Mouse (Mus musculus): ENCODE results near the gene Cntn3. TPM values are rescaled to one million over a fixed set of nuclear protein-coding genes. Genes with fewer than 3 reads are reported as not detected.

The Cntn3 gene
- polyA plus RNA-seq, 1 experiment from 2014 or later = 1.5 TPM

DNA sequence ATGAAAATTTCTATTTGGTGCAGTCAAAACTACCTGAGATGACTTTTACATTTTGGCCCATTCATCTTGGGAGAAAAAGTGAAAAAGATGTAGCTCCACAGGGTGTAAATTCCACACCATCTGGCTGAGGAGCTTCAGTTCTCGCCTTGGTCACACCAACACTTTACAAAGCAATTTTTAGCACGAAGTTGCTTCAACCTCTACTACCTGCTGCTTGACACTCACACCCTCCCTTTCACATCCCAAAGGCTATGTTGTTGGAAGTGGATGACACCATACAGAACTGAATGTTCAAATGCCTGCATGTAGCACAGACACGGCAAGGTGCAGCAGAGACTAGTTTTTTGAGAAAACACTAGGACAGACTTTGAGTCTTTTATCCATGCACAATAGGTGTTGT, 240.8 kb downstream of the Cntn3 start:
- WGBS = 72% methylated on average over 3 of the region's 3 CpGs
- no peak overlapping the region for H3K4me3 ChIP-seq (ENCODE audit: low read length)
- H3K27me3 ChIP-seq (ENCODE audit: insufficient read depth, low read length) = no peaks in the 10 kb centered on the region
- H3K36me3 ChIP-seq (ENCODE audit: insufficient read depth, low read length) = no peaks in the 10 kb centered on the region
- no peaks in the 10 kb centered on the region for H3K9me3 ChIP-seq (ENCODE audit: low read length)
- no peak overlapping the region for H3K4me2 ChIP-seq (replicated peaks; ENCODE audit: low read depth, low read length)
- no peak overlapping the region for H3K9ac ChIP-seq (replicated peaks; ENCODE audit: low read length)
- H3K27ac ChIP-seq (ENCODE audit: low read length) = no peak overlapping the region
- H3K4me1 ChIP-seq (ENCODE audit: insufficient read depth, low read length) = no peaks in the 10 kb centered on the region
- ATAC-seq (ENCODE audit: low FRiP score, low TSS enrichment) = no peak

DNA sequence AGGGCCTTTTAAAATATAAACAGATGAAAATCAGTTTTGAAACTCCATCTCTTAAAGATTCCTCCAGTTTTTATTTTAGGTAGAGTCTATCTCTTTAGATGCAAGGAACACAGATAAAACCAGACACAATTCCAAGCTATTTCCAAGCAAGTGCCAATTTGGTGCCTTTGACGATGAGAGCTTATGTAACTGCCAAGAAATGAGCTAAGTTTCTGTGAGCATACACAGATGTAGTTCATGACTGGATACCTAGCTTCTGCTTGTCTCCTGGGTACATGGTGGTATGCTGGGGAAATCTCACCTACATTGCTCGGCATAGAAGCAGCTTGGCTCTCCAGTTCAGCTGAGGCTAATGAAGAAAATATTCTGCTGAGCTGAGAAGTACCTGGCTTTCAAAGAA, 246.2 kb downstream of the Cntn3 start:
- no peak overlapping the region for H3K9ac ChIP-seq (replicated peaks; ENCODE audit: low read length)
- no peak overlapping the region for H3K4me2 ChIP-seq (replicated peaks; ENCODE audit: low read depth, low read length)
- H3K9me3 ChIP-seq (ENCODE audit: low read length) = no peaks in the 10 kb centered on the region
- H3K36me3 ChIP-seq (ENCODE audit: insufficient read depth, low read length) = no peaks in the 10 kb centered on the region
- no peak overlapping the region for H3K4me3 ChIP-seq (ENCODE audit: low read length)
- WGBS = 75% methylated on average over 2 of the region's 2 CpGs
- no peak for ATAC-seq (ENCODE audit: low FRiP score, low TSS enrichment)
- H3K27ac ChIP-seq (ENCODE audit: low read length) = no peak overlapping the region
- no peaks in the 10 kb centered on the region for H3K4me1 ChIP-seq (ENCODE audit: insufficient read depth, low read length)
- no peaks in the 10 kb centered on the region for H3K27me3 ChIP-seq (ENCODE audit: insufficient read depth, low read length)

DNA sequence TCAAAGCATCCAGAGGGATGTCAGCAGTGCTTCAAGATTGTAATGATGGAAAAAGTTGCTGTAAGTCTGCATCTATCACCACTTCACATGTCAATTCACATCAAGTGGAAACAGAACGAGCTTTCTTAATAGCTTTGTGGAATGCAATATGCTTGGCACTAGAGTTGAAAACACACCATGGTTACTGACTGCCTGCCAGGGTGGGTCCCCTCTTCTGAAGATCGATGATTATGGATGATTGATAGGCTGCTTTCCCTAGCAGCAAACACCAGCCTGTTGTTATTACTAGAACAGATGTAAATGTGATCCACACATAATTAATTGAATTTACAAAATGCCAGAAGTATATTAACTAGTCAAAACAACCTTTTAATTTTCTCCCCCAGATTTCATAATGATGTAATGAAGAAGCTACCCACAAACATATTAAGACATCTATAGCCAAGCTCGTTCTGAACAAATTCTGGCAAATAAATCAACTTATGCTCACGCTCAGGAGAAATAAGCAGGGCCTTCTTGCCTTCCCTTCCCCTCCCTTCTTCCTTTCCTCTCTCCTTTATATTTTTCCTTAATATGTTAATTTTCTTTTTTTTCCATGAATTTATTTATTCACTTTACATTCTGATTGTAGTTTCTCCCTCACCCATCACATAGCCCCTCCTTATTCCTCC, 250.2 kb downstream of the Cntn3 start:
- no peaks in the 10 kb centered on the region for H3K4me1 ChIP-seq (ENCODE audit: insufficient read depth, low read length)
- H3K27ac ChIP-seq (ENCODE audit: low read length) = no peak overlapping the region
- H3K4me3 ChIP-seq (ENCODE audit: low read length) = no peak overlapping the region
- H3K9me3 ChIP-seq (ENCODE audit: low read length) = no peaks in the 10 kb centered on the region
- 74% methylated on average over 4 of the region's 4 CpGs for WGBS
- no peak for ATAC-seq (ENCODE audit: low FRiP score, low TSS enrichment)
- no peaks in the 10 kb centered on the region for H3K36me3 ChIP-seq (ENCODE audit: insufficient read depth, low read length)
- H3K9ac ChIP-seq (replicated peaks; ENCODE audit: low read length) = no peak overlapping the region
- no peak overlapping the region for H3K4me2 ChIP-seq (replicated peaks; ENCODE audit: low read depth, low read length)
- H3K27me3 ChIP-seq (ENCODE audit: insufficient read depth, low read length) = no peaks in the 10 kb centered on the region

DNA sequence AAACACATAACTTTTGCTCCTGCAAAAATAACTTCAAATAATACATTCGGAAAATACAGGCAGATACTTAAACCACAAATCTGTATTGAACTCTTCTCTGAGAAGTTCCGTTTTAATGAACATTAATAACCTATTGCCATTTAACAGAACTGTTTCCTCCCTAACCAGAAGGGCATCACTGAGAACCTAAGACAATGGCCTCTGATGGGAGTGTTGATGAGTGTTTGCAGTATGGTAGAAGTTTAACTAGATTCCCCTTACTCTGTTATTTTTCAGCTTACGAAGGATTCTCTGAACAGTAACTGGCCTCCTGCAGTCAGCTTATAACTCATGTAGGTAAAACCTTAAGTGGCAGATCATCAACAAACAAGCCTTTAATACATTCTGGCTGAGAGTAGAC, 253.1 kb downstream of the Cntn3 start:
- peak; percentile 71; the same call in 1 of the 2 replicates for ATAC-seq (ENCODE audit: low FRiP score, low TSS enrichment)
- no peak overlapping the region for H3K27ac ChIP-seq (ENCODE audit: low read length)
- WGBS = 32% methylated on average over 3 of the region's 3 CpGs
- H3K4me2 ChIP-seq (replicated peaks; ENCODE audit: low read depth, low read length) = no peak overlapping the region
- no peaks in the 10 kb centered on the region for H3K27me3 ChIP-seq (ENCODE audit: insufficient read depth, low read length)
- no peaks in the 10 kb centered on the region for H3K36me3 ChIP-seq (ENCODE audit: insufficient read depth, low read length)
- H3K9ac ChIP-seq (replicated peaks; ENCODE audit: low read length) = no peak overlapping the region
- no peaks in the 10 kb centered on the region for H3K4me1 ChIP-seq (ENCODE audit: insufficient read depth, low read length)
- no peak overlapping the region for H3K4me3 ChIP-seq (ENCODE audit: low read length)
- no peaks in the 10 kb centered on the region for H3K9me3 ChIP-seq (ENCODE audit: low read length)

GRCm38 (mm10) chr6:102282889-102283288, 290.0 kb downstream of the Cntn3 start:
- WGBS = 34% methylated on average over 2 of the region's 2 CpGs
- H3K4me2 ChIP-seq (replicated peaks; ENCODE audit: low read depth, low read length) = no peak overlapping the region
- H3K9ac ChIP-seq (replicated peaks; ENCODE audit: low read length) = no peak overlapping the region
- no peaks in the 10 kb centered on the region for H3K9me3 ChIP-seq (ENCODE audit: low read length)
- no peak overlapping the region for H3K27ac ChIP-seq (ENCODE audit: low read length)
- no peak overlapping the region for H3K4me3 ChIP-seq (ENCODE audit: low read length)
- peak; percentile 35; the same call in 1 of the 2 replicates for ATAC-seq (ENCODE audit: low FRiP score, low TSS enrichment)
- H3K27me3 ChIP-seq (ENCODE audit: insufficient read depth, low read length) = no peaks in the 10 kb centered on the region
- no peaks in the 10 kb centered on the region for H3K36me3 ChIP-seq (ENCODE audit: insufficient read depth, low read length)
- no peaks in the 10 kb centered on the region for H3K4me1 ChIP-seq (ENCODE audit: insufficient read depth, low read length)

DNA sequence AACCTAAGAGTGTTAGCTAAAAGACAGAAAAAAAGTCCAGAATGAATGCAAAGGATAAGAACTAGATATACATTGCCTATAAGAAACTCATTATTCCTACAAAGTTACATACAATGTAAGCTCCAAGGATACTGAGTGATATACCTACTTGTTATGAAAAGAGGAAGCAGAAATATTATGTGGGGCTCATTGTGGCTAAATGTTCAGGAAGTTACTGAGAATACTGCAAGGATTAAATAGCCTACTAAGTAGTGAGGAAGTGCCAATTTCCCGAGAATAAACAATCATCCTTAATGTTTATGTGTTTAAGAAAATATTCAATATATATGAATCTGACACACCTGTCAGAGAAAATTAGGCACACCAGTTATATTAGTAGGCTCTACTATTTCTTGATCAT, 341.9 kb downstream of the Cntn3 start:
- WGBS = 84% methylated on average over 1 of the region's 1 CpGs
- H3K27ac ChIP-seq (ENCODE audit: low read length) = no peak overlapping the region
- no peaks in the 10 kb centered on the region for H3K27me3 ChIP-seq (ENCODE audit: insufficient read depth, low read length)
- no peak overlapping the region for H3K9ac ChIP-seq (replicated peaks; ENCODE audit: low read length)
- H3K9me3 ChIP-seq (ENCODE audit: low read length) = no peaks in the 10 kb centered on the region
- no peaks in the 10 kb centered on the region for H3K36me3 ChIP-seq (ENCODE audit: insufficient read depth, low read length)
- no peak overlapping the region for H3K4me2 ChIP-seq (replicated peaks; ENCODE audit: low read depth, low read length)
- no peaks in the 10 kb centered on the region for H3K4me1 ChIP-seq (ENCODE audit: insufficient read depth, low read length)
- H3K4me3 ChIP-seq (ENCODE audit: low read length) = no peak overlapping the region
- ATAC-seq (ENCODE audit: low FRiP score, low TSS enrichment) = no peak

DNA sequence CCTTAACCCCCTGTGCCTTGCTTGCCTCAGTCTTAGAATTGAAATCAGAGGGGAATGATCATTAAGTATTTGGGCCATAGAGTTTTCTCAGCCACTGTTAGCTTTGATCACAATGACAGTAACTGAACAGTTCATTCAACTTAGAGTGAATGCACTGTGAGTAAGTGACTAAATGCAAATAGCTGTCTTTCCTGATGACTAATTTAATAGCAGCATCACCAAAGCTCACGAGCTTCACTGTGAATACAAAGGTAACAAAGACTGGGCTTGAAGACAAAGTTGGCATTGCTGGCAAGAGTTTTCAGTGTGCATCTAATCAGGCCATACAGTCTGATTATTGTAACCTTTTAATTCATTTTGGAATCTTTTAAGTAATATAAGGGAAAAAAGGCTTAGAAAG, 386.6 kb downstream of the Cntn3 start:
- Histone ChIP-seq H3K4me2 (replicated peaks; ENCODE audit: low read depth, low read length) (no peak overlapping the region), H3K27ac (ENCODE audit: low read length) (no peak overlapping the region), H3K27me3 (ENCODE audit: insufficient read depth, low read length) (no peaks in the 10 kb centered on the region), H3K9ac (replicated peaks; ENCODE audit: low read length) (no peak overlapping the region), H3K36me3 (ENCODE audit: insufficient read depth, low read length) (no peaks in the 10 kb centered on the region), H3K4me3 (ENCODE audit: low read length) (no peak overlapping the region), H3K9me3 (ENCODE audit: low read length) (no peaks in the 10 kb centered on the region), H3K4me1 (ENCODE audit: insufficient read depth, low read length) (no peaks in the 10 kb centered on the region)
- 58% methylated on average over 1 of the region's 1 CpGs for WGBS
- ATAC-seq (ENCODE audit: low FRiP score, low TSS enrichment) = no peak

- Histone ChIP-seq H3K9ac (replicated peaks; ENCODE audit: low read length) (no peak overlapping the region), H3K27me3 (ENCODE audit: insufficient read depth, low read length) (no peaks in the 10 kb centered on the region), H3K4me3 (ENCODE audit: low read length) (no peak overlapping the region), H3K9me3 (ENCODE audit: low read length) (no peaks in the 10 kb centered on the region; the same call in 1 of the 2 replicates), H3K36me3 (ENCODE audit: insufficient read depth, low read length) (no peaks in the 10 kb centered on the region), H3K4me1 (ENCODE audit: insufficient read depth, low read length) (no peaks in the 10 kb centered on the region), H3K27ac (ENCODE audit: low read length) (no peak overlapping the region), H3K4me2 (replicated peaks; ENCODE audit: low read depth, low read length) (no peak overlapping the region)
- ATAC-seq (ENCODE audit: low FRiP score, low TSS enrichment) = no peak
- WGBS = 41% methylated on average over 6 of the region's 6 CpGs
Measured at GRCm38 (mm10) chr6:102170913-102171312, 402.0 kb downstream of the Cntn3 start.

- Histone ChIP-seq H3K9me3 (ENCODE audit: low read length) (no peaks in the 10 kb centered on the region), H3K4me2 (replicated peaks; ENCODE audit: low read depth, low read length) (no peak overlapping the region), H3K4me3 (ENCODE audit: low read length) (no peak overlapping the region), H3K27ac (ENCODE audit: low read length) (no peak overlapping the region), H3K4me1 (ENCODE audit: insufficient read depth, low read length) (no peaks in the 10 kb centered on the region), H3K27me3 (ENCODE audit: insufficient read depth, low read length) (no peaks in the 10 kb centered on the region), H3K9ac (replicated peaks; ENCODE audit: low read length) (no peak overlapping the region), H3K36me3 (ENCODE audit: insufficient read depth, low read length) (no peaks in the 10 kb centered on the region)
- ATAC-seq (ENCODE audit: low FRiP score, low TSS enrichment) = no peak
- 89% methylated on average over 3 of the region's 3 CpGs for WGBS
Measured at GRCm38 (mm10) chr6:102161186-102161585, 411.7 kb downstream of the Cntn3 start.

- Histone ChIP-seq H3K4me2 (replicated peaks; ENCODE audit: low read depth, low read length) (no peak overlapping the region), H3K4me3 (ENCODE audit: low read length) (no peak overlapping the region), H3K36me3 (ENCODE audit: insufficient read depth, low read length) (no peaks in the 10 kb centered on the region), H3K27me3 (ENCODE audit: insufficient read depth, low read length) (no peaks in the 10 kb centered on the region), H3K4me1 (ENCODE audit: insufficient read depth, low read length) (no peaks in the 10 kb centered on the region), H3K9me3 (ENCODE audit: low read length) (no peaks in the 10 kb centered on the region), H3K27ac (ENCODE audit: low read length) (no peak overlapping the region), H3K9ac (replicated peaks; ENCODE audit: low read length) (no peak overlapping the region)
- WGBS = 91% methylated on average over 4 of the region's 4 CpGs
- no peak for ATAC-seq (ENCODE audit: low FRiP score, low TSS enrichment)
Measured at GRCm38 (mm10) chr6:102121676-102122075, 451.2 kb downstream of the Cntn3 start.

Data from kidney, embryonic 16.5 days (tissue).